ENCODE assay signal across 1 mouse cellular context in the genomic region with DNA sequence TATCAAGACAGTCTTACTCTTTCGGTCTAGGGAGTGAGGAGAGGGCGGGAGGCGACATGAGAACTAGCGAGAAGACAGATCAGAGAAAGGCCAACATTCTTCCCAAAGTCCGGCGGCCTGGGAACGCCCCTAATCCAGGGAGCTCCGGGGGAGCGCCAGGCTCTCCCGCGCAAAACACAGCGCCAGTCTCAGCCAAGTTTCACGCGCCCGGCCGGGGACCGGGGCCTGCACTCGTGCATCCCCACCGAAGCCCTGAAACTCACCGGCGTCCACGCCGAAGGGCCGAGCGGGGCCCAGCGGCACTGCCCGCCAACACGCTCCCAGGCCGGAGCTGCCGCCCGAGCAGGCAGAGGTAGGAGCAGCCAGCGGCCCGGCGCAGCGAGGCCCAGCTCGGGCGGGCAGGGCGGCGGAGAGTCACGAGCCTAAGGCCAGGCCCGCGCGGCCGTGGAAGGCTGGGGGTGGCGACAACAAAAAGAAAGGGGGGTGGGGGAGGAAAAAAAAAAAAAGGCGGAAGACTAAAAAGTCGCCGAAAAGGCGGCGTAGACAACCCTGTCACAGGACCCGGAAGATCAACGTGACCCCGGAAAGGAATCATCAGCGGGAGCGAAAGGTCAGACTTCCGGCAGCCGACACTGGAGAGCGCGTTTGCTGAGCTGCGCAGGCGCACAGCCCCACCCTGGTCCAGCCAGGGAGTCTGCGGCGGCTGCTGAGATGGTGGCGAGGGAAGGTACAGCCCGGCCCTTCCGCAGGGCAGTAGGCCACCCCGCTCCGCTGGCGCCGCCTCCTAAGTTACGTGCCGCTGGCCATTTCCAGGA.
TF ChIP-seq lines count a peak whose summit lies in the region.

TSS of gene Tent2 (minus strand) at position 555 of the 815 bp plus-strand sequence.

TF ChIP-seq in MEL, 35 proteins besides CTCF, POLR2A, EP300 and RAD21 (continued from another document):
- TF ChIP-seq POLR2AphosphoS5 (IDR thresholded peaks at IDR 0.05; ENCODE audit: borderline replicate concordance, low read depth, low read length), result no peak
- TF ChIP-seq UBTF (IDR thresholded peaks at IDR 0.05; ENCODE audit: borderline replicate concordance, insufficient read depth, low read depth, low read length), result peak; percentile 79; the same call in 1 of the 2 replicates
- TF ChIP-seq E2F4 (IDR thresholded peaks at IDR 0.05; ENCODE audit: borderline replicate concordance, low read depth, low read length), result peak; percentile 66; the same call in 1 of the 2 replicates
- TF ChIP-seq ZMIZ1 (IDR thresholded peaks at IDR 0.05; ENCODE audit: low read depth, low read length), result peak; percentile 66; the same call in 1 of the 2 replicates
- TF ChIP-seq TBP (IDR thresholded peaks at IDR 0.05; ENCODE audit: low read depth, low read length), result peak; percentile 79
- TF ChIP-seq MEF2A (IDR thresholded peaks at IDR 0.05; ENCODE audit: extremely low read depth, insufficient replicate concordance, low read depth, low read length, poor library complexity, severe bottlenecking), result no peak
- TF ChIP-seq BHLHE40 (IDR thresholded peaks at IDR 0.05; ENCODE audit: borderline replicate concordance, low read depth, low read length), result no peak
- peak; percentile 98 for TF ChIP-seq ZNF384 (IDR thresholded peaks at IDR 0.05; ENCODE audit: low read depth, low read length)
- TF ChIP-seq TCF12 (IDR thresholded peaks at IDR 0.05; ENCODE audit: low read depth, low read length), result peak; percentile 70
- no peak for TF ChIP-seq ZC3H11A (IDR thresholded peaks at IDR 0.05; ENCODE audit: low read depth, low read length)
- TF ChIP-seq KAT2A (conservative IDR thresholded peaks at IDR 0.05; ENCODE audit: low read depth, low read length), result peak; percentile 95
- peak; percentile 63; the same call in 1 of the 2 replicates for TF ChIP-seq MAX (IDR thresholded peaks at IDR 0.05; ENCODE audit: low read length)
- TF ChIP-seq USF2 (IDR thresholded peaks at IDR 0.05; ENCODE audit: borderline replicate concordance in 1 of 2, insufficient read depth in 1 of 2, low read depth in 1 of 2, low read length in 2 of 2), result no peak
- TF ChIP-seq CHD2 (IDR thresholded peaks at IDR 0.05; ENCODE audit: low read length), result peak; percentile 84
